Mouse (Mus musculus): ENCODE measurements around the gene Ppt2.

DNA sequence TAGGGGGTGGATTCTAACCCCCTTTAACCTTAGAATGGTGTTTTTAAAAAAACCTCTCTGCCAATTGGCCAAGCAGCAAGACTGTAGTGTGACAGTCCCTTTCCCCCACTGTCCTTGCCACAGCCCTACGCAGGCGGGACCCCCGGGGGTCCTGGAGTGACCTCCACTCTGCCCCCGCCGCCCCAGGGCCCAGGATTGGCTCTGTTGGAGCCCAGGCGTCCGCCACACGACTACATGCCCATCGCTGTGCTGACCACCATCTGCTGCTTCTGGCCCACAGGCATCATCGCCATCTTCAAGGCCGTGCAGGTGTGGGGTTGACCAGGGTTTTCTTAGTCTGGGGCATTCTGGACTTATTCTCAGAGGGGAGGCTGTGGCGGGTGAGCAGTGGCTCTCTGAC lies 3.3 kb upstream of the Ppt2 start:
- TF ChIP-seq POLR2A (IDR thresholded peaks at IDR 0.05; ENCODE audit: low read depth, low read length) (no peak), CTCF (conservative IDR thresholded peaks at IDR 0.05; ENCODE audit: insufficient read depth, insufficient read length, low read depth, low read length) (no peak)
